Mouse (Mus musculus) right cerebral cortex, adult 2 months (tissue): Measurements from ENCODE around the gene Nckipsd.

ENCODE experiments used
- DNase-seq, 2 experiments: peaks; one replicate each; pipeline ENCODE4 v3.0.0; 2021 to 2022; ENCODE audit warnings: low spot score in 2 of 2

Gene Nckipsd

DNA sequence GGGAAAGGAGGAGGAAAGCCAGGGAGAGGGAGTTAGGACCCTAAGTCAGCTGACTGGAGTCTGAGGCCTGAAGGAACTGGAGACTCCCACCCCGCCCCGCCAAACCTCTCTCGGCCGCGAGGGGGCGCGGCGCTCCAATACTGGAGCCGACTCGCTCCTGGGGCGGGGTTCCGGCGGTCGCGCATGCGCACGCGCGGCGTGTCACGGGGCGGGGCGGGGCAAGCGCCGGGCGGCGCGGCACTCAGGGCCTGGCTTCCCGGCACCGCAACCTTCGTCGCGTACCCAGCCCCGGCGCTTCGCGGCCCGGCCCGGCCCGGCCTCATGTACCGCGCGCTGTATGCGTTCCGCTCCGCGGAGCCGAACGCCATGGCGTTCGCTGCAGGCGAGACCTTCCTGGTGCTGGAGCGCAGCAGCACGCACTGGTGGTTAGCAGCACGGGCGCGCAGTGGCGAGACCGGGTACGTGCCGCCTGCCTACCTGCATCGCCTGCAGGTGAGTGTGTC is at the start of gene Nckipsd:
Gene Nckipsd, plus strand, starts transcription at position 206 of the 503 bp plus-strand sequence.
- peak; percentile 93 to 95 for DNase-seq

- DNase-seq = no peak
Observed at GRCm38 (mm10) chr9:108759121-108759520, 49.0 kb upstream of the Nckipsd start.

GRCm38 (mm10) chr9:108759805-108760204 is 48.4 kb upstream of the Nckipsd start:
- no peak for DNase-seq

DNA sequence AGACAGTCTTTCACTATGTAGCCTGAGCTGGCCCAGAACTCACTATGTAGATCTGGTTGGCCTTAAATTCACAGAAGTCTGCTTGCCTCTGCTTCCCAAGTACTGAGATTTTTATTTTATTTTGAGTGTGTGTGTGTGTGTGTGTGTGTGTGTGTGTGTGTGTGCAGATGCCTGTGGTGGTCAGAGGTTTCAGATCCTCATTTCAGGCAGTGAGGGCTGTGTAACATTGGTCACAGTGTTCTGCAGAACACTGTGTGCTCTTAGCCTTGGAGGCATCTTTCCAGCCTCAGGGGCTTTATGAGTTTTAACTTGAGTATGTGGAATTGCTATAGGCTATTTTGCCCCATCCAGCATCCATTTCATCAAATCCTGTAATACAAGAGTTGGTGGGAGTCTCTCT is 46.6 kb upstream of the Nckipsd start:
- DNase-seq = no peak

- DNase-seq = no peak
Observed at GRCm38 (mm10) chr9:108764971-108765370, 43.2 kb upstream of the Nckipsd start.

DNA sequence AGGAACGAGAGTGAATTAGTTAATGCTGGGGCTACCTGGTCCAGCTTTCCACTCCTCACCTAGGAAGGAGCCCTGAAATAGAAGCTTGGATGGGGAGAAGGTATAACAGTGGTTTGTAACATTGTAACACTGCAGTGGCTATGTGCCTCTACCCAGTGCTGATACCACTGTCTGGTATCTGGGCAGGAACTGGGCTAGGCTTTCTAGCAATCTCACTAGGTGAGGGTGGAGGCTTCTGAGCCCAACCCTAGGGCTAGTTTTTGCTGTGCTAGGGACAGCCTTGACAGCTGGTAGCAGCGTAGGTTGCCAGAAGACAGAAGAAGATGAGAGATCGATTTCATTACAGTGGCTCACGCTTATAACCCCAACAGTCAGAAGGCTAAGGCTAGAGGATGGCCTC is 31.6 kb upstream of the Nckipsd start:
- DNase-seq = no peak

- no peak for DNase-seq
Observed at GRCm38 (mm10) chr9:108777276-108777675, 30.9 kb upstream of the Nckipsd start.

GRCm38 (mm10) chr9:108780959-108781358 is 27.2 kb upstream of the Nckipsd start:
- no peak for DNase-seq

DNA sequence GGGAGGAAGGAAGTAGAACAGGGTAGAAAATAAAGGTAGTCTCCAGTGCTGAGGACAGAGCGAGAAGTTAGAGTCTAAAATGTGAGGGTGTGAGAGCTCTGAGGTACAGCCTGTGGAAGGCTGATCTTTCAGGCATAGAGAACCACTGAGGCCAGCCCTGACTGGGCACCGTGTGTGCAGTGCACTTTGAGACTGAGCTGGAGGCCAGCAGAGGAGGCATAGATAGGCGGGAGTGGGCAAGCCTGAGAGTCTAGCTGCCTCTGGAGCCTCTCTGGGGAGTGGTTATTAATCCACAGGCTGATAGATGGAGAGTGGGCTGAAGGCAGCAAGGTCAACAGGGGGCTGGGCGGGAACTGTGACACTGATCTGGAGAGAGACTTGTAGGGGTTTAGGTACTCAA is 26.3 kb upstream of the Nckipsd start:
- DNase-seq = no peak

DNA sequence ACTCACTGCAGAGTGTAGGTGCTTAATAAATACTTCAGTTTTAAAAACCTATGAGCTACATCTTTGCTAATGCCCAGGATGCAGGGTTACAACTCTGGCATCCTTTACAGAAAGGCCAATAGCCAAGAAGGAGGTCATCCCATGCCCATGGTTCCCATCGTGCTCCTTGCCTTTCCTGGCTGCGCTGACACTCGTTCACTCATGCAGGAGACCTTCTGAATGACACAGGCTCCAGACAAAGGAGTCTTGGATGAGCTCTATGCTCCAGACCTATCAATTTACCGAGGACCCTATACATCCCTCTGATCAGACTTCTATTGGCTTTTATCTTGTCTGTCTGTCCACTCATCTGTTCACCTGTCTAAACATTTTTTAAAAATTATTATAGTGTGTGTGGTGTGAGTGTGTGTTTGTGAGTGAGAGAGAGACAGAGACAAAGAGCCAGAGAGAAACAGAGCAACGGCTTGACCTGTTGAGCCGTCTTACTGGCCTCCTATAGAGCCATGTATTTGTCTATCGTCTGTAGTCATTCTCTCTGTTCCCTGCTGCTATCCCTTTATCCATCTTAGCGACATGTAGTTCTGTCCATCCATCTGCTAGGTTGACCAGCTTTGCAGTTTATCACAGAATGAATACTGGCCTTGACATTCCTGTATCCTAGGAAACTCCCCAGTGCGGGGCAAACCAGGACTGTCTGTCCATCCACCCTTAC is 25.2 kb upstream of the Nckipsd start:
- no peak for DNase-seq

- peak; percentile 95 to 96 for DNase-seq
Observed at GRCm38 (mm10) chr9:108783548-108784463, 24.4 kb upstream of the Nckipsd start, which contains the start of gene Ip6k2. Gene Ip6k2, plus strand, starts transcription at chr9:108783796.

DNA sequence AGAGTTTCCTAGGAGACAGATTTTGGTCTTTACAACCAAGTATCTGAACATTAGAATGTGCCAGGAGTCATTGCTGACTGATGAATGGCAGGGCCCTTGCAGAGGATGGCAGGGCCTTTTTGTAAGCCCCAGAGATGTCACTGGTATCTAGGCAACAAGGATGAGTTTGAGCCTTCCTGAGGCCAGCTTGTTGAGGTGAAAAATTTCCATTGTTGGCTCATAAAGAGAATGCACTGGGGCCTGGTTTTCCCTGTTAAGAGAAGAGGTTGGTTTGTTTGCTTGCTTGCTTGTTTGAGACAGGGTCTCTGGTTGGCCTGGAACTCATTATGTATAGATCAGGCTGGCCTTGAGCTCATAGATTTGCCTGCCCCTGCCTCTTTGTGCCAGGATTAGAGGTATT is 22.8 kb upstream of the Nckipsd start:
- no peak for DNase-seq

DNA sequence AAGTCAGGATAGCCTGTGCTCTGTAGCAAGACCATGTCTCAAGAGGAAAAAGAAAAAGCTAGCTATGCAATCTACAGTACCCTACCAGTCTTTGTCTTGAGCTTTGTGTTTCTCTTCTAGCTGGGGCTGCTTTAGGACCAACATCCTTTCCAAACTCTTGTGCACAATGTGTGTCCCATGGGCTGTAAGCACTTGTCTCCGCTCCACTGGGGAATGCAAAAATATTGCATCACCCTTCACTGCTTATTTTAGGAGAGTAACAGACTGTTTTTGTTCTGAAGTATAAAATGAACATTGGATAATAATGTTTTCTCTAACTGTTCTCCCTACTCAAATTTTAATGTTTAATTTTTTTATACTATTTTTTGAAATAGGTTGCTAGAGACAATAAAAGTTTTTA is 21.7 kb upstream of the Nckipsd start:
- no peak for DNase-seq

GRCm38 (mm10) chr9:108787080-108787479 is 21.1 kb upstream of the Nckipsd start:
- DNase-seq = no peak

DNA sequence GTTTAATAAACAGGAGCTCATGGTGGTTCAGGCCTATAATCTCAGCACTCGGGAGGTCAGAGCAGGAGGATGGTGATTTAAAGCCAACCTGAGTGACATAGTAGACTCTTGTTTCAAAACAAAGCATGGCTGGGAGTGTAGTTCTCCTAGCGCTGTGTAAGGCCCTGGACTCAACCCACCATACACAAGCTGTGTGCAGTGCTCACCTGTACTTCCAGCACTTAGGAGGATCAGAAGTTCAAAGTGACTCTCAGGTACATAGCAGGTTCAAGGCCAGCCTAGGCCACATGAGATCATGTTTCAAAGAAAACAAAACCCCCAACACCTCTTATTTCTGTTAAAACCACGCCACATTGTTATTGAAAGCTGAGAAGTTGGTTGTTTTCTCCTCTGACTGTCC is 19.5 kb upstream of the Nckipsd start:
- no peak for DNase-seq

DNA sequence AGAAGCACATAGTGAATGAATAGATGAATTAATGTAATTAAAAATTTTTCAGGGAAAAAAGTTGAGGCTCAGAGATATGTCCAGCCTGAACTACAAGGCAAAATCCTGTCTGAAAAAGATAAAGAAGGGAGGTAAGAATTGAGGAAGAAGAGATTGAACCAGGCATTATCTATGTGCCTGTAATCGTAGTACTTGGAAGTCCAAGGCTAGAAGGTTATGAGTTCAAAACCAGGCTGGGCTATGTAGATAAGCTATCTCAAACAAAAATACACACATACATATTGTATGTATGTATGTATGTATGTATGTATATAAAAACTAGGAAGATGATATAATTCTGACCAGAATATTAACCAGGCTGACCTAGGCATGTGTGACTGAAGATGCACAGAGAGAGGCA is 15.9 kb upstream of the Nckipsd start:
- no peak for DNase-seq

GRCm38 (mm10) chr9:108792730-108793129 is 15.4 kb upstream of the Nckipsd start:
- DNase-seq = no peak

- no peak for DNase-seq
Observed at GRCm38 (mm10) chr9:108795281-108795680, 12.9 kb upstream of the Nckipsd start.

DNA sequence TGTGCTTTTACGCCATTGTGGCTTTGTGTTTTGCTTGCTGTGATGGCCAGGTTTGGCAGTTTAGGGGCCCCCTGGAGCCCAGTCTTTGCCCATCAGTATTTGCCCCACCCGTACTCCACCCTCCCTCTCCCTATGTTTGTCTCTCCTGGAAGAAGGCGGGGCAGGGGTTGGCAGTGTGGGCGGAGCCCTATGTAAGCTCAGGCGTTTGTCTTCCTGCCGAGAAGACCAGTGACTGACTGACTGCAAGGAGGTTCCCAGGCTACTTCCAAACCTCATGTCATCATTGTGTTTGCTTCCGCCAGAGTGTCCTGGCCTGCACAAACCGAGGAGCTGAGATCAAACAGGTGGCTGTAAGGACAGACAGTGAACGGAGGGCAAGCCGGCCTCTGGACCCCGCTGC is 12.4 kb upstream of the Nckipsd start:
- no peak for DNase-seq

DNA sequence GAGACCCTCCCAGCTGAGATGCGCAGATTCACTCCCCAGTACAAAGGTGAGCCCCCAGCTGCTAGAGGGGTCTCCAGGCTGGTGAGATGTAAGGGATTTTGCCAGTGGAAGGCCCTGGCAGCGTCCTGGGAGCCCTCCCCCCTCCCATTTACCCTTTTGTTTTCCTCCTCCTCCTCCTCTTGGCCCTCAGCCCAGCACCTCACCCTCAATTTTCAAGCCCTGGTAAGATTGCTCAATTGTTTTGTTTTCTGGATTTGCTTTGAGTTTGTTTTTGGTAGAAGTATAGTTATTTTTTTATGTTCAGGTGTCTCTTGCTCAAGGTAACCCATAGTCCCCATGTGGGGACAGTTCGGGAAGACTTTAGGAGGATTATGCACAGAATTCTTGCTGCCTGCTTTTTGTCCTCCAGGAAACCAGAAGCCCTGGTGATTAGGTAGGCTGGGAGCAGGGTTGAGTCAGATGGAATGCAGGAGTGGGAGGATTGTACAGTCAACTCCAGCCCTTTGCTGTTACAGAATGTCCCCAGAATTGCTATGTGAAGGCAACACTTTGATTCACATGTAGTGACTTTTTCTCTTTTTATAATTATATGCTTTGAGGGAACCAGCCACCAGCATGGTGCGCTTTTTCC is 11.7 kb upstream of the Nckipsd start:
- DNase-seq = peak in 1 of 2 experiments; percentile 41

DNA sequence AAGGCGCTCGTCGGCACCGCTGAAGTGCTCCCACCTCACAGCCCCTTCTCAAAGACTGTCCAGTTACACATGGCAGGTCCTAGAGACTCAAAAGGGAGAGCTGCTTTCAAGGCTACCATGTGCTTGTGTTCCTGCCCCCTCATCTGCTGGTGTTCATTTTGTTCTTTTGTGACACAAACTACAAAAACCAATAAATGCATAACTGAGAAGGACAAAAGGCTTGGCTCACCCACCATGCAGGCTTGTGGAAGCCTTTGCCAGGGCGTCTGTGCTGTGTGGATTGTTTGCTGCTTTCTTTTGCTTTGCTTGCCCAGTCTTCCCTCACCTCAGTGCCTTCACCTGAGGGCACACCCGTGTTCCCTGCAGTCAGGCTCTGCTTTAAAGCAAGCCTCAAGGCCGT is 10.7 kb upstream of the Nckipsd start:
- DNase-seq = no peak

- DNase-seq = no peak
Observed at GRCm38 (mm10) chr9:108798508-108799075, 9.6 kb upstream of the Nckipsd start.
